Mouse (Mus musculus) hindbrain, embryonic 16.5 days (tissue): Measurements from ENCODE around the gene Ldah. TPM values are rescaled to one million over a fixed set of nuclear protein-coding genes. Genes with fewer than 3 reads are reported as not detected.

Experiments
- ATAC-seq: fragments of 200-750 bp; cut with Nextera tagmentation; 2 replicates; pipeline ENCODE4 v1.8.0; 2017; ENCODE audit warnings: moderate TSS enrichment, moderate library complexity
- H3K27ac ChIP-seq: fragments of 300-500 bp; sonication (generic); 2 replicates; pipeline ENCODE4 v1.5.1; 2014; ENCODE audit warnings: low read depth, mild to moderate bottlenecking, control low read depth, low read length, moderate library complexity
- H3K27me3 ChIP-seq: fragments of 300-500 bp; sonication (generic); replicated peaks from 2 replicates; pipeline ENCODE4 v1.6.1; 2014; ENCODE audit warnings: low read length; ENCODE audit not compliant: control insufficient read depth, insufficient read depth
- H3K36me3 ChIP-seq: fragments of 300-500 bp; sonication (generic); 2 replicates; pipeline ENCODE4 v1.6.1; 2014; ENCODE audit warnings: mild to moderate bottlenecking, low read length, moderate library complexity, mixed read lengths; ENCODE audit not compliant: control insufficient read depth, insufficient read depth
- H3K4me1 ChIP-seq: fragments of 300-500 bp; sonication (generic); 2 replicates; pipeline ENCODE4 v1.6.1; 2014; ENCODE audit warnings: low read depth, low read length; ENCODE audit not compliant: control insufficient read depth, insufficient read depth
- H3K4me2 ChIP-seq: fragments of 300-500 bp; sonication (generic); 2 replicates; pipeline ENCODE4 v1.6.1; 2014; ENCODE audit warnings: mild to moderate bottlenecking, low read length, control low read depth, moderate library complexity
- H3K4me3 ChIP-seq: fragments of 300-500 bp; sonication (generic); 2 replicates; pipeline ENCODE4 v1.5.1; 2014; ENCODE audit warnings: mild to moderate bottlenecking, low read length, control low read depth, moderate library complexity
- H3K9ac ChIP-seq: fragments of 300-500 bp; sonication (generic); 2 replicates; pipeline ENCODE4 v1.6.1; 2014; ENCODE audit warnings: low read depth, mild to moderate bottlenecking, control low read depth, low read length, moderate library complexity
- H3K9me3 ChIP-seq: fragments of 300-500 bp; sonication (generic); 2 replicates; pipeline ENCODE4 v1.6.1; 2014; ENCODE audit warnings: mild to moderate bottlenecking, low read length, moderate library complexity; ENCODE audit not compliant: control insufficient read depth
- WGBS: fragments of 180-500 bp; shearing (Covaris S2); extraction: QIAGEN DNeasy Blood & Tissue Kit; methylation state at CpG from one replicate; pipeline ENCODE4 v1.1.7; 2014; 5-methylcytosine and 5-hydroxymethylcytosine counted together
- polyA plus RNA-seq: library from polyadenylated mRNA; unstranded; fragments of >200 nt; fragmentation: Nextera tagmentation; extraction: Ambion mirVana; gene quantifications from 2 replicates; pipeline ENCODE4 v1.2.1, GENCODE M21; 2015

Gene Ldah
- polyA plus RNA-seq, 1 experiment from 2014 or later: 75.3 TPM

DNA sequence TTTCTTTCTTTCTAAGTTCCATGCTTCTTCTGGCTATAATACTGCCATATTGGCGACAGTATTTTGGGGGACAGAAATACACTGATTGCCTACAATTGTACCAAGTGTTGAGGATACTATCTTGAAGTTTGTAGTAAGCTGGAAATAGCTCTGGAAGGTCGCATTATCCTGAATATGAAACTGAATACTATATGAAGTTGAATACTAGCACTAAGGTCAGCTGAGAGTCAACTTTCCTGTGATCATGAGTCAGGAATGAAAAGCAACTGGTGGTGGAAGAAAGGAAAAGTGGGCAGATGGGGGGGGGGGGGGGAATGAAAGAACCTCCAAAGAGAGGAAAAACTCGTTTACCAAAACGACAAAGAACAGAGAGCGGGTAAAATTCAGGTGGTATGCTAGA lies 329 bp upstream of the Ldah start:
- H3K4me3 ChIP-seq: peak overlapping the region; percentile 89
- no peak for ATAC-seq
- 16% methylated on average over 5 of the region's 5 CpGs for WGBS
- peaks cover 9% of the 10 kb centered on the region for H3K4me1 ChIP-seq
- H3K9ac ChIP-seq: peak overlapping the region; percentile 84
- no peaks in the 10 kb centered on the region for H3K27me3 ChIP-seq
- no peaks in the 10 kb centered on the region for H3K36me3 ChIP-seq
- H3K4me2 ChIP-seq: peak overlapping the region; percentile 86
- no peak overlapping the region; the same call in 1 of the 2 replicates for H3K27ac ChIP-seq
- H3K9me3 ChIP-seq: no peaks in the 10 kb centered on the region

DNA sequence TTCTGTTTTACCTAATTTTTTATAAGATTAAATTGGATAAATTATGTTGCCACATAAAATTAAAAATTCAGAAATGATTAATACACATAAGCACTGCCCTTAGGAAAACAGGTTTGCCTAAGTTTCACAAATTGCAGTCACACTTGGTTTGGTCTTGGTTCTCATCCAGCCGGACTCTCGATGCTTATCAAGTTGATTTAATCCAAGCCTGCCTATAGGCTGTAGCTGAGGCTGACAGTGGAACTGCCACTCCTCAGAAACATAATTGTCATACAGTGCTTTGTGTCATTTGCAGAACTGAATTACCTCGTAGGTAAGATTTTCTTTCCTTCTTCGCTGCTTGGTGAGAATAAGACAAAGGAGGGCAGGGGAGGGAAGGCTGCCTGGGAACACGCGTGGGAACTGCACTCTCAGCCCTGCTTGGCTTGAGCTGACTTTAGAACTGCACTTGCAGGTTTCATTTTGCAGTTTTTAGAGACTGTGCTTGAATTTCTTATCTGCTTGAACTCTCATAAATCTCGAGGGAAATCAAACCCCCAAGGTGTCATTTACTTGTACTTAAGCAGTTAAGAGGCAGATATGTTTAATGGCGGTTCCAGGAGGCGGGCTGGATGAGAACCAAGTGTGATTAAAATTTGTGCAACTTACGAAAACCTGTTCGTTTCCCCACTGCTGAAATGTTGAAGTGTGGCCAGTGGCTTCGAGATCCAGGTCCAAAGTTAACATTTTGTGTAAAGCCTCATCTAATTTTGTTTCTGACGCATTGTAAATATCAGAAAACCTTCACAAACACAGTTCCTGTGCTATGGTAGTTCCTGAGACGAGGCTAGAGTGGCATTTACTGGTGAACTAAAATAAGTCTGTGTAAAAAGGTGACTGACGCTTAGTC lies 8.7 kb downstream of the Ldah start:
- Histone ChIP-seq H3K4me1 (no peaks in the 10 kb centered on the region), H3K9ac (no peak overlapping the region), H3K27ac (no peak overlapping the region), H3K27me3 (no peaks in the 10 kb centered on the region), H3K9me3 (no peaks in the 10 kb centered on the region), H3K4me2 (no peak overlapping the region), H3K36me3 (no peaks in the 10 kb centered on the region), H3K4me3 (no peak overlapping the region)
- WGBS: 81% methylated on average over 15 of the region's 15 CpGs
- no peak for ATAC-seq

- no peak overlapping the region for H3K4me3 ChIP-seq
- no peaks in the 10 kb centered on the region for H3K4me1 ChIP-seq
- H3K27ac ChIP-seq: no peak overlapping the region
- H3K9ac ChIP-seq: no peak overlapping the region
- no peaks in the 10 kb centered on the region for H3K27me3 ChIP-seq
- 96% methylated on average over 6 of the region's 6 CpGs for WGBS
- H3K36me3 ChIP-seq: no peaks in the 10 kb centered on the region
- no peak for ATAC-seq
- no peak overlapping the region for H3K4me2 ChIP-seq
- no peaks in the 10 kb centered on the region for H3K9me3 ChIP-seq
Observed at GRCm38 (mm10) chr12:8223036-8223435, 15.1 kb downstream of the Ldah start.

DNA sequence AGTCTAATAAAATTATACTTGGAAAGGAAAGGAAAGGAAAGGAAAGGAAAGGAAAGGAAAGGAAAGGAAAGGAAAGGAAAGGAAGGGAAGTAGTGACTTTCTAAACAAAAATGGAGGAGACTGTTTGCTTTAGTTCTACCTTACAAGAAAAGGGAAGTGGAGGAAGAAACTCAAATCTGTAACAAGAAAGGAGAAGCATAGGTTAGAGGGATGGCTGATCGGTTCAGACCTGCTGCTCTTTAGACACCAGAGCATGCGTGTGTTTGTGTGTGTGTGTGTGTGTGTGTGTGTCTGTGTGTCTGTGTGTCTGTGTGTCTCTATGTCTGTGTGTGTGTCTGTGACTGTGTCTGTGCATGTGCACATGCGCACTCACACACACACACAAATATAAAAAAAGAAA lies 23.2 kb downstream of the Ldah start:
- Histone ChIP-seq H3K4me1 (no peaks in the 10 kb centered on the region), H3K36me3 (peaks cover 6% of the 10 kb centered on the region; the same call in 1 of the 2 replicates), H3K27ac (no peak overlapping the region), H3K9me3 (no peaks in the 10 kb centered on the region), H3K4me3 (no peak overlapping the region), H3K9ac (no peak overlapping the region), H3K27me3 (no peaks in the 10 kb centered on the region), H3K4me2 (no peak overlapping the region)
- no peak for ATAC-seq
- 95% methylated on average over 3 of the region's 3 CpGs for WGBS

DNA sequence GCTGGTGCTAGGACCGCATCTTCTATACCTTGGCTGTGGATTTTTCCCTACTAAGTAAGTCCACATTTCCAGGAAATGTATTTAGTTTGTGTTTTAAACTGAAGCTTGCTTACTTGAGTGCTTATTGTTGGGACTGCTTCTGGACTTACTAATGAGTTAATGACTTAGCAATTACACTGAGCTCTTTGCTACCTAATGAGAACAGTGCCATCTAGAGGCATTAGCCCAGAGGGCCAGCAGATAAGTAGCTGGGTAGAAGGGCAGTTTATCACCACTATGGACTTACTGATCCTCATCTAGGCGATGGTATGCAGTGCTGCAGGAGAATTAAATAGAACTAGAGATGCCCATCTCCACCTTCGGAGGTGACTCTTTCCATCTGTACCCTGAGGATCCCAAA lies 24.8 kb downstream of the Ldah start:
- H3K4me1 ChIP-seq: no peaks in the 10 kb centered on the region
- no peak for ATAC-seq

DNA sequence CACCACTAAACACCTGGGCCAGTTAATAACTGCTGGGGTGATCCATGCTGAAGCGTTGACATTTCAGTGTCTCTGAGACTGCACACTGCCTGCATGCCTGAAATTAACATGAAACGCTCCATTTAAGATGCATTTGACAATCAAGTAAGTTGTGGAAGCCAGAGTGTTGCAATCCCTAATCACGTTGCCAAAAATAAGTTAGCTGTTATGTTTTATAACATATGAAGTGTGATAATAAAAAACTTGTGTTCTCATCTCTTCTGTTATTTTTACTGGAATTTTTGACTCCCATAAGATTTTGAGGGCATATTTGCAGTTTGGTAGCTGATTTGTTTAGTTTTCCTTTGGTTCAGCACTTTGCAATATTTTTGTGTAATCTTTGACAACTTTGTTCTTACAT lies 34.3 kb downstream of the Ldah start:
- 79% methylated on average over 3 of the region's 3 CpGs for WGBS

More for the DNA sequence above, 24.8 kb downstream of the Ldah start:
- Histone ChIP-seq H3K9me3 (no peaks in the 10 kb centered on the region), H3K27ac (no peak overlapping the region), H3K9ac (no peak overlapping the region), H3K4me3 (no peak overlapping the region), H3K27me3 (no peaks in the 10 kb centered on the region), H3K36me3 (peaks cover 6% of the 10 kb centered on the region; the same call in 1 of the 2 replicates), H3K4me2 (no peak overlapping the region)
- 83% methylated on average over 3 of the region's 3 CpGs for WGBS

GRCm38 (mm10) chr12:8244746-8245145 lies 36.8 kb downstream of the Ldah start:
- no peaks in the 10 kb centered on the region for H3K4me1 ChIP-seq
- WGBS: 83% methylated on average over 4 of the region's 4 CpGs
- no peak overlapping the region for H3K9ac ChIP-seq
- no peaks in the 10 kb centered on the region for H3K36me3 ChIP-seq
- no peak overlapping the region for H3K4me3 ChIP-seq
- H3K27ac ChIP-seq: no peak overlapping the region
- no peak for ATAC-seq
- no peaks in the 10 kb centered on the region for H3K9me3 ChIP-seq
- H3K4me2 ChIP-seq: no peak overlapping the region
- H3K27me3 ChIP-seq: no peaks in the 10 kb centered on the region

More for the DNA sequence above, 34.3 kb downstream of the Ldah start:
- no peak overlapping the region for H3K4me2 ChIP-seq
- no peak overlapping the region for H3K9ac ChIP-seq
- no peak overlapping the region for H3K4me3 ChIP-seq
- H3K27ac ChIP-seq: no peak overlapping the region
- H3K36me3 ChIP-seq: no peaks in the 10 kb centered on the region
- H3K9me3 ChIP-seq: no peaks in the 10 kb centered on the region
- no peak for ATAC-seq
- H3K4me1 ChIP-seq: no peaks in the 10 kb centered on the region
- H3K27me3 ChIP-seq: no peaks in the 10 kb centered on the region

- Histone ChIP-seq H3K27ac (no peak overlapping the region), H3K4me2 (no peak overlapping the region), H3K9ac (no peak overlapping the region), H3K4me3 (no peak overlapping the region), H3K9me3 (no peaks in the 10 kb centered on the region), H3K36me3 (no peaks in the 10 kb centered on the region), H3K27me3 (no peaks in the 10 kb centered on the region), H3K4me1 (no peaks in the 10 kb centered on the region)
- no peak for ATAC-seq
- WGBS: 91% methylated on average over 2 of the region's 2 CpGs
Observed at GRCm38 (mm10) chr12:8260297-8260696, 52.4 kb downstream of the Ldah start.

DNA sequence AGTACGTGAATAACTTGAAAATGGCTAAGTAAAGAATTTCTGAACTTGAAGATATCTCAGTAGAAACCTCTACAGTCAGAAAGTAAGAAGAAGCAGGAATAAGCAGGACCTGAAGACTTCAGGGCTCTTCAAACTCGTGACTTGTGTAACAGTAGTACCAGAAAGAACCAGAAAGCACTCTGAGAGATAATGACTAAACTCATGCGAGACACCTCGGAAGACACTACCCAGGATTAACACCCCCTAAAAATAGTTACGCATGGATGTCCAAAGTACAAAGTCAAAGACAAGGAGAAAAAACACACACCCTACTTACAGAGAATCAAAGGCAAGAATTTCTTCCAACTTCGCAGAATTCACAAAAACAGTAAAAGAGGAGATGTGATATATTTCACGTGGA lies 58.4 kb downstream of the Ldah start:
- Histone ChIP-seq H3K27me3 (no peaks in the 10 kb centered on the region), H3K4me2 (no peak overlapping the region), H3K9me3 (no peaks in the 10 kb centered on the region), H3K36me3 (no peaks in the 10 kb centered on the region), H3K9ac (no peak overlapping the region), H3K4me1 (no peaks in the 10 kb centered on the region), H3K27ac (no peak overlapping the region), H3K4me3 (no peak overlapping the region)
- ATAC-seq: no peak
- WGBS: 93% methylated on average over 7 of the region's 7 CpGs
